Mouse (Mus musculus) myocyte (in vitro differentiated cells): Measurements from ENCODE around the gene Gdf3.

Experiments
- E2F4 ChIP-seq: IDR thresholded peaks from one replicate; pipeline ENCODE4 v1.6.1; 2011; ENCODE audit warnings: mild to moderate bottlenecking, control low read depth, moderate library complexity; ENCODE audit not compliant: insufficient read depth
- MAX ChIP-seq: IDR thresholded peaks from one replicate; pipeline ENCODE4 v1.6.1; 2011; ENCODE audit warnings: low read depth, mild to moderate bottlenecking, control low read depth
- MYOD1 ChIP-seq, 3 experiments: IDR thresholded peaks; one replicate each; pipeline ENCODE4 v1.6.1; 2011; ENCODE audit warnings: control low read depth in 2 of 3, low read depth in 2 of 3, mild to moderate bottlenecking in 2 of 3, moderate library complexity in 1 of 3; ENCODE audit not compliant: insufficient read length in 2 of 3, control insufficient read depth in 1 of 3
- MYOG ChIP-seq, 3 experiments: IDR thresholded peaks; one replicate each; pipeline ENCODE4 v1.6.1; 2011; ENCODE audit warnings: control low read depth in 2 of 3, low read depth in 2 of 3, mild to moderate bottlenecking in 2 of 3; ENCODE audit not compliant: insufficient read length in 2 of 3, control insufficient read depth in 1 of 3, insufficient read depth in 1 of 3
- POLR2A ChIP-seq: IDR thresholded peaks from one replicate; pipeline ENCODE4 v1.6.1; 2011; ENCODE audit warnings: low read depth, mild to moderate bottlenecking, control low read depth, moderate library complexity; ENCODE audit not compliant: insufficient read length
- TCF12 ChIP-seq: IDR thresholded peaks from one replicate; pipeline ENCODE4 v1.6.1; 2011; ENCODE audit warnings: mild to moderate bottlenecking, control low read depth; ENCODE audit not compliant: poor library complexity, insufficient read depth, severe bottlenecking
- USF1 ChIP-seq: IDR thresholded peaks from one replicate; pipeline ENCODE4 v1.6.1; 2011; ENCODE audit warnings: low read depth, mild to moderate bottlenecking, control low read depth, moderate library complexity

DNA sequence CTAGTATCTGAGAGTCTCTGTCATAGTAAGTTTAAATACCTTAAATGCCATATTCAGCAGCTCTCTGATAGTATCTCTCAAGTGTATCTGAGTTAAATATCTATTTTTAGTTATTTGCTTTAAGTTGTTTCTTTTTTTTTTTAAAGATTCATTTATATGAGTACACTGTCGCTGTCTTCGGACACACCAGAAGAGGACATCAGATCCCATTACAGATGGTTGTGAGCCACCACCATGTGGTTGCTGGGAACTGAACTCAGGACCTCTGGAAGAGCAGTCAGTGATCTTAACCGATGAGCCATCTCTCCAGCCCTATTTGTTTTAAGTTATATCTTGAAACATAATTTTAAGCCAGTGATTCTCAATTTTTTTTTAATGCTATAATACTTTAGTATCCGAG is 8.9 kb downstream of the Gdf3 start:
- no peak for TF ChIP-seq POLR2A
- TF ChIP-seq TCF12: no peak
- TF ChIP-seq MYOD1 (IDR thresholded peaks at IDR 0.05; ENCODE audit: control insufficient read depth in 1 of 3, insufficient read length in 2 of 3, low read depth in 2 of 3): no peak
- no peak for TF ChIP-seq USF1
- no peak for TF ChIP-seq MYOG (IDR thresholded peaks at IDR 0.05; ENCODE audit: control insufficient read depth in 1 of 3, insufficient read depth in 1 of 3, insufficient read length in 2 of 3, low read depth in 2 of 3)
- TF ChIP-seq MAX: no peak
- TF ChIP-seq E2F4: no peak
